Comparison of ENCODE assay signal across 12 mouse cellular contexts in the genomic region with DNA sequence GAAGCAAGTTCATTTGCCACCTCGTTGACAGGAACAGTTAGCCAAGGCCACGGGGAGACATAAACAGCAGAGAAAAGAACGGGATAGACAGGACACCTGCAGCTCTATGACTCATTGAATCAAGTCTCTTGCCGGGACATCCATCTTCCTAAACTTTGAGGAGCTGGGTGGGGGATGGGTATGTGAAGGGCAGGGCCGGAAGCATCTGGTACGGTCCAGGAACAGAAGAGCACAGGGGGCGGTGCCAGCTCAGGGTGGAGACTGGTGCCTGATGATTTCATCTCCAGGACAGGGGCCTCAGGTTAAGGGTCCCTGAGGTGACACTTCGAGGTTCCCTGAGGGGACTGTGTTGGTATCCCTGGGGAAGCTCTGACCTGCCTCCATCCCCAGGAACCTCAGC. TPM values are rescaled to one million over a fixed set of nuclear protein-coding genes. Genes with fewer than 3 reads are reported as not detected.
A peak's percentile ranks its signal among the peaks of the same experiment; 100 is the strongest.
DNase-seq lines count a peak whose midpoint lies in the region; ATAC-seq and TF ChIP-seq lines count a peak whose summit lies in the region.
"Had no signal": no experiment of that assay in that cellular context is flagged by ENCODE, and none has a peak within 500 bp of the region (broad histone marks: within the 10 kb centered on the region; RNA-seq: fewer than 3 reads in every experiment).

No protein-coding gene starts in this region.

- H3K4me2 ChIP-seq in forebrain, embryonic 11.5 days (ENCODE audit: low read depth, low read length, severe bottlenecking) = no peak overlapping the region

- H3K9me3 ChIP-seq in forebrain, embryonic 11.5 days (ENCODE audit: control insufficient read depth, low read length) = no peaks in the 10 kb centered on the region
- H3K9me3 ChIP-seq: heart, embryonic 13.5 days had no signal

- H3K4me1 ChIP-seq in spleen, adult 2 months (ENCODE audit: control insufficient read depth, insufficient read depth, insufficient read length) = peaks cover 16% of the 10 kb centered on the region
- peaks cover 5% of the 10 kb centered on the region for H3K4me1 ChIP-seq in bone marrow, adult 2 months (ENCODE audit: control insufficient read depth, insufficient read depth, low read length)
- H3K4me1 ChIP-seq in forebrain, embryonic 11.5 days (replicated peaks; ENCODE audit: control insufficient read depth, insufficient read depth, low read length) = 0 out of 2 replicates have a peak, but pooled peaks cover 2% of the 10 kb centered on the region

- ATAC-seq in erythroid progenitor cell, adult 5-6 weeks (replicated peaks; ENCODE audit: low FRiP score, poor library complexity, severe bottlenecking) = no peak
- no peak for ATAC-seq in forebrain, embryonic 11.5 days (replicated peaks; ENCODE audit: low FRiP score)
- ATAC-seq: intestine, postnatal 0 days had no signal

- no peak for TF ChIP-seq POLR2A in spleen, adult 2 months (IDR thresholded peaks at IDR 0.05; ENCODE audit: low read depth, low read length)
- no peak for TF ChIP-seq POLR2A in bone marrow, adult 2 months (IDR thresholded peaks at IDR 0.05; ENCODE audit: borderline replicate concordance, control insufficient read depth, low read depth, low read length)

- peak overlapping the region; percentile 49 for H3K4me3 ChIP-seq in spleen, adult 2 months (ENCODE audit: extremely low read depth, insufficient read depth, insufficient read length)
- peak overlapping the region; percentile 62 for H3K4me3 ChIP-seq in bone marrow, adult 2 months (replicated peaks; ENCODE audit: control insufficient read depth, low read depth, low read length)
- no peak overlapping the region for H3K4me3 ChIP-seq in forebrain, embryonic 11.5 days (ENCODE audit: low read depth, low read length)

- peak in 1 of 2 experiments; percentile 41 for DNase-seq in spleen, adult 2 months (ENCODE audit: low read depth in 1 of 2, low spot score in 2 of 2)
- DNase-seq in spleen, adult 12 weeks (ENCODE audit: low spot score) = no peak
- DNase-seq in lung, postnatal 14 days = peak; percentile 23
- peak; percentile 69 for DNase-seq in thymus, postnatal 25 days
- DNase-seq in layer of hippocampus, adult 9-10 months (ENCODE audit: low spot score) = no peak
- no peak for DNase-seq in forebrain, embryonic 11.5 days (ENCODE audit: low spot score)
- DNase-seq: cerebellum, adult 11-12 months had no signal

- 18% methylated on average over 8 of the region's 8 CpGs for WGBS in spleen, adult 2 months
- 14% methylated on average over 8 of the region's 8 CpGs for WGBS in bone marrow, adult 2 months
- WGBS in forebrain, embryonic 11.5 days = 53% methylated on average over 8 of the region's 8 CpGs

- TF ChIP-seq CTCF in spleen, adult 2 months (IDR thresholded peaks at IDR 0.05; ENCODE audit: extremely low read depth, insufficient read depth, insufficient read length, insufficient replicate concordance) = no peak
- TF ChIP-seq CTCF in bone marrow, adult 2 months (IDR thresholded peaks at IDR 0.05; ENCODE audit: control insufficient read depth, insufficient read depth, low read length) = no peak

- peaks cover 11% of the 10 kb centered on the region for H3K36me3 ChIP-seq in spleen, adult 2 months (ENCODE audit: control insufficient read depth, insufficient read depth, low read length)
- H3K36me3 ChIP-seq in forebrain, embryonic 11.5 days (ENCODE audit: control insufficient read depth, insufficient read depth, low read length) = no peaks in the 10 kb centered on the region
- H3K36me3 ChIP-seq: heart, embryonic 13.5 days had no signal

- no peak overlapping the region for H3K9ac ChIP-seq in forebrain, embryonic 11.5 days (ENCODE audit: low read length)

- peak overlapping the region; percentile 40 for H3K27ac ChIP-seq in spleen, adult 2 months (ENCODE audit: insufficient read depth, low read length)
- peak overlapping the region; percentile 30; the same call in 1 of the 2 replicates for H3K27ac ChIP-seq in bone marrow, adult 2 months (ENCODE audit: control insufficient read depth, insufficient read depth, low read depth, low read length, poor library complexity)
- no peak overlapping the region for H3K27ac ChIP-seq in forebrain, embryonic 11.5 days (ENCODE audit: low read depth, low read length)
- H3K27ac ChIP-seq: heart, embryonic 13.5 days had no signal

- no peaks in the 10 kb centered on the region for H3K27me3 ChIP-seq in spleen, adult 2 months (ENCODE audit: control insufficient read depth, insufficient read depth, low read length)
- H3K27me3 ChIP-seq in forebrain, embryonic 11.5 days (ENCODE audit: control insufficient read depth, insufficient read depth, low read length) = peaks cover 22% of the 10 kb centered on the region

RNA-seq across cellular contexts. Expression of gene Pkp3, which starts 9.9 kb away (rescaled TPM):
- 30.1 and 36.7 TPM in 2 replicates for polyA plus RNA-seq in spleen, adult 2 months (2012; rRNA removed)
- 5.4 and 15.9 TPM in 2 replicates for polyA plus RNA-seq in bone marrow, adult 2 months (2011; ENCODE audit: insufficient read depth, insufficient read length, low replicate concordance, missing spikeins)
- 4.3 TPM in 1 of 2 replicates, not detected in the other for total RNA-seq in erythroid progenitor cell, adult 5-6 weeks (2015; ENCODE audit: low replicate concordance)
- 0.91 and 1.3 TPM in 2 replicates for total RNA-seq in erythroid progenitor cell, adult 5-6 weeks (2017; ENCODE audit: low replicate concordance)
- polyA plus RNA-seq in forebrain, embryonic 11.5 days (2014; fragmentation: Nextera tagmentation; extraction: Ambion mirVana) = 1.1 and 1.9 TPM in 2 replicates

RNA-seq across cellular contexts. Expression of gene Sigirr, which starts 12.5 kb away (rescaled TPM):
- polyA plus RNA-seq in spleen, adult 2 months (2012; rRNA removed) = 35.8 and 45.5 TPM in 2 replicates
- polyA plus RNA-seq in bone marrow, adult 2 months (2011; ENCODE audit: insufficient read depth, insufficient read length, low replicate concordance, missing spikeins) = 10.4 and 19.8 TPM in 2 replicates
- total RNA-seq in erythroid progenitor cell, adult 5-6 weeks (2015; ENCODE audit: low replicate concordance) = 4.2 and 10.5 TPM in 2 replicates
- total RNA-seq in erythroid progenitor cell, adult 5-6 weeks (2017; ENCODE audit: low replicate concordance) = 1.5 TPM in 1 of 2 replicates, not detected in the other
- 1.2 and 1.8 TPM in 2 replicates for polyA plus RNA-seq in forebrain, embryonic 11.5 days (2014; fragmentation: Nextera tagmentation; extraction: Ambion mirVana)

RNA-seq across cellular contexts. Expression of gene B4galnt4, which starts 27.0 kb away (rescaled TPM):
- 0.79 and 1.9 TPM in 2 replicates for polyA plus RNA-seq in spleen, adult 2 months (2012; rRNA removed)
- polyA plus RNA-seq in bone marrow, adult 2 months (2011; ENCODE audit: insufficient read depth, insufficient read length, low replicate concordance, missing spikeins) = 0.36 and 2.1 TPM in 2 replicates
- not detected in 2 replicates for total RNA-seq in erythroid progenitor cell, adult 5-6 weeks (2015; ENCODE audit: low replicate concordance)
- 0.26 TPM in 1 of 2 replicates, not detected in the other for total RNA-seq in erythroid progenitor cell, adult 5-6 weeks (2017; ENCODE audit: low replicate concordance)
- 22.3 and 23.5 TPM in 2 replicates for polyA plus RNA-seq in forebrain, embryonic 11.5 days (2014; fragmentation: Nextera tagmentation; extraction: Ambion mirVana)

RNA-seq across cellular contexts. Expression of gene Ano9, which starts 29.7 kb away (rescaled TPM):
- polyA plus RNA-seq in spleen, adult 2 months (2012; rRNA removed) = 0.02 and 0.23 TPM in 2 replicates
- 2.5 TPM in 1 of 2 replicates, not detected in the other for polyA plus RNA-seq in bone marrow, adult 2 months (2011; ENCODE audit: insufficient read depth, insufficient read length, low replicate concordance, missing spikeins)
- not detected in 2 replicates for total RNA-seq in erythroid progenitor cell, adult 5-6 weeks (2015; ENCODE audit: low replicate concordance)
- not detected in 2 replicates for total RNA-seq in erythroid progenitor cell, adult 5-6 weeks (2017; ENCODE audit: low replicate concordance)
- polyA plus RNA-seq in forebrain, embryonic 11.5 days (2014; fragmentation: Nextera tagmentation; extraction: Ambion mirVana) = 0.21 and 0.39 TPM in 2 replicates
- total RNA-seq: monocyte, adult 5-6 weeks had no signal

RNA-seq across cellular contexts. Expression of gene Ptdss2, which starts 34.3 kb away (rescaled TPM):
- polyA plus RNA-seq in spleen, adult 2 months (2012; rRNA removed) = 26.8 and 27.0 TPM in 2 replicates
- polyA plus RNA-seq in bone marrow, adult 2 months (2011; ENCODE audit: insufficient read depth, insufficient read length, low replicate concordance, missing spikeins) = 66.7 and 84.6 TPM in 2 replicates
- total RNA-seq in erythroid progenitor cell, adult 5-6 weeks (2015; ENCODE audit: low replicate concordance) = 278 and 380 TPM in 2 replicates
- total RNA-seq in erythroid progenitor cell, adult 5-6 weeks (2017; ENCODE audit: low replicate concordance) = 309 and 327 TPM in 2 replicates
- polyA plus RNA-seq in forebrain, embryonic 11.5 days (2014; fragmentation: Nextera tagmentation; extraction: Ambion mirVana) = 70.9 and 75.3 TPM in 2 replicates

Comparison
In these comparisons a context has a peak if more than half of its experiments do, and no peak if none do; other contexts are left out.
1. DNase-seq: peak in lung, postnatal 14 days (single experiment) and thymus, postnatal 25 days (single experiment); none in spleen, adult 12 weeks (single experiment), layer of hippocampus, adult 9-10 months (single experiment) and forebrain, embryonic 11.5 days (single experiment).